Mouse (Mus musculus) embryo, embryonic 11 days (tissue): ENCODE data around the gene Gm11937.
A peak's percentile ranks its signal among the peaks of the same experiment; 100 is the strongest.

Experiments used
- DNase-seq: peaks from one replicate; pipeline ENCODE4 v3.0.0-alpha.2; 2015

Gm11937 gene

GRCm38 (mm10) chr11:99581051-99581450 lies 28.9 kb downstream of the Gm11937 start:
- no peak for DNase-seq

DNA sequence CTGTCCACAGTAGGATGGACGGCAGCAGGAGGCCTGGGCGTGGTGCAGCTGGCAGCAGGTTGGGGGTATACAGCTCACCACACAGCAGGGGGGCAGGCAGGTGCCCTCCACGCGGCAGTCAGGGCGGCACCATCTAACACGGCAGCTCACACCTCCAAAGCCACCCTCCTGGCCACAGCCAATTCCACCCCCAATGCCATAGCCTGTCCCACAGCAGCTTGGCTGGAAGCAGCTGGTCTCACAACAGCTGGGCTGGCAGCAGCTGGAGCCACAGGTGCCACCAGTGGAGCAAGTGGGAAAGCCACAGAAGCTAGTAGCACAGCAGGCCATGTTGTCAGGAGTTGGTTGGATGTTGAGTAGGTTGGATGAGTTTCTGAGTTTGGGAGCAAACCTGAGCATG lies 29.4 kb downstream of the Gm11937 start, which contains the start of gene Krtap1-5:
Gene Krtap1-5, minus strand, starts transcription at position 381 of the 400 bp plus-strand sequence.
- DNase-seq, result no peak

DNA sequence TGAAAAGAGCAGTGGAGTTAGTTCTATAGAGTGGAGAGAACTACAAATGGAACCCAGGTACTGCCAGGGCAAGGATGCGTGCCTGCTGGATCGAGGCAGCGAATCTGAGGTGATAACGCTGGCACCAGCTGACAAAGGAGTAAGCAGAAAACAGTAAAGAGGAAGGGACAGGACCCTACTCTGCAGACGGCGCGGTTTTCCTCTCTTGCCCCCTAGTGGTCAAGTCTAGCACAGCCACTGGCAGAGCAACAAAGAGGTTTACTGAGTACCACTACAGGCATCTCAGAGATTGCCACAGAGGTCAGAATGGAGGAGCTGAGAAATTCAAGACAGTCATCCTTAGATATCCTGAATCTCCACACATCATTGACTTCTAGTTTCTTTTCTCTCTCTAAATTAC lies 35.9 kb downstream of the Gm11937 start:
- DNase-seq, result peak; percentile 86

GRCm38 (mm10) chr11:99573164-99573563 lies 36.8 kb downstream of the Gm11937 start:
- no peak for DNase-seq

DNA sequence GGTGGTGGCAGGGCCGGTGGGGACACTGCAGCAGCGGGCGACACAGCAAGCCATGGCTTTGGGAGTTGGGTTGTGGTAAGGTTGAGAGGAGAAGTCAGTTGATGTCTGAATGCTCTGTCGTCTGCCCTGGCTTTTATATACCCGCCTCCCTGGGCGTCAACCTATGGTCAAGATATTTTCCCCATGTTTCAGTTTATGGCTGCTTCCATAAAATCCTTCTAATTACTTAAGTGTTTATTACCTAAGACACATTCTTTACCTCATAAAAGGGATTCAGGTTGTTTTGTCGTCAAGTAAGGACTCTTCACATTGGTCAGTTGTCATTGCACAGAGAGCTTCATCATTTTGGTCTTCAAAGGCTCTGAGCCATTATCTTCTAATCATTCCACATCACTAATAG lies 43.5 kb downstream of the Gm11937 start, which contains the start of gene Krtap3-1:
Gene Krtap3-1, minus strand, starts transcription at position 101 of the 400 bp plus-strand sequence.
- DNase-seq, result no peak

GRCm38 (mm10) chr11:99562580-99562979 lies 47.4 kb downstream of the Gm11937 start:
- DNase-seq, result no peak
